Mouse (Mus musculus): ENCODE measurements at regions not wholly inside any gene's neighbourhood (a gene's known extent, or its start where the extent isn't known, plus 50 kb on each side); places are given as distances from the start of the nearest gene placed in this dataset.

DNA sequence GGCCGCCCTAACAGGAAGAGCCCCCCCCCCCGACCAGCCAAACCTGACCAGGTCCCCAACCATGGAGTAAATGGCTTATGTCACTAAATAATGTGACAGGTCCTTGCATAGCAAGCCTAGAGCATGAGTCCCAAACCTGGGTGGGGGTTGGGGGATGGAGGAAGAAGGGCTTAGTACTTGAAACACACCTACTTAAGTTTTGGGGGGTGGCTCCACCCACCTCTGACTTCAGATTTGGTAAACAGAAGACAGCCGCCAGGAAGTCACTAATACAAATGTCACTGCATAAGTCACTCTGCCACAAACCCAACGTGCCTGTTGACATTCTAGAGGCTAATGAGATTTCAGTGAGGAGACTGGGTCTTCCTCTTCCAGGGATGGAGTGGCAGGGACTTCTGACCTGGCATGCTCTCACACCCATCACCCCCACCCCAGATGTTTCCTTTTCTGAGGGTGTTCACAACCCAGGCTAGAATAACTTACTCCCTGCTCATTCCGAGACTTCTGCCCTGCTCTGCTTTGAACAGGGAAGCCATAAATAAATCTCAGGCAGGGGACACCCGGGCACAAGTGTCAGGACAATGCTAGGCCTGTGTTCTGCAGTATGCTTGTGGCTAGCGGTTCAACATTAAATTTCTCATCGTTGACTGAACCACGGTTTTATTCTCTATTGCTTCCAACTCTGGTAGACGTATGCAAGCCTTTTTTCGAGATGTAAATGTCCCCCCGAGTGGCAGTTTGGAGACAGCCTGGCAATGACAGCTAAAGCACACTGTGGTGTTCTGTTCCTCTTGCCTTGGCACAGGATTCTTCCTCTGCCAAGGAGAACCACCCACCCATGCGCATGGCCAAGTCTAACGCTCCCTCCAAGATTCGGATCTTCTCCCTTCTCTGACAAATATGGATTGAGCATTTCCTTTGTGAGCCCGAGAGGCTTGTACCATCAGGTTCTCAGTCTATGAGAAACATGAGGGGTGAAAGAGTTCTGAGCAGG is 161.6 kb upstream of the Dyrk2 start:
- no peak overlapping the region for H3K4me3 ChIP-seq (ENCODE audit: insufficient read depth, low read length)
- H3K4me1 ChIP-seq (ENCODE audit: control insufficient read depth, insufficient read depth, low read length), result no peaks in the 10 kb centered on the region
- H3K27ac ChIP-seq (ENCODE audit: insufficient read depth, low read length), result no peak overlapping the region
- no peak for TF ChIP-seq POLR2A (IDR thresholded peaks at IDR 0.05; ENCODE audit: low read depth, low read length)
- no peak for TF ChIP-seq CTCF (IDR thresholded peaks at IDR 0.05; ENCODE audit: borderline replicate concordance, insufficient read depth, low read length)

DNA sequence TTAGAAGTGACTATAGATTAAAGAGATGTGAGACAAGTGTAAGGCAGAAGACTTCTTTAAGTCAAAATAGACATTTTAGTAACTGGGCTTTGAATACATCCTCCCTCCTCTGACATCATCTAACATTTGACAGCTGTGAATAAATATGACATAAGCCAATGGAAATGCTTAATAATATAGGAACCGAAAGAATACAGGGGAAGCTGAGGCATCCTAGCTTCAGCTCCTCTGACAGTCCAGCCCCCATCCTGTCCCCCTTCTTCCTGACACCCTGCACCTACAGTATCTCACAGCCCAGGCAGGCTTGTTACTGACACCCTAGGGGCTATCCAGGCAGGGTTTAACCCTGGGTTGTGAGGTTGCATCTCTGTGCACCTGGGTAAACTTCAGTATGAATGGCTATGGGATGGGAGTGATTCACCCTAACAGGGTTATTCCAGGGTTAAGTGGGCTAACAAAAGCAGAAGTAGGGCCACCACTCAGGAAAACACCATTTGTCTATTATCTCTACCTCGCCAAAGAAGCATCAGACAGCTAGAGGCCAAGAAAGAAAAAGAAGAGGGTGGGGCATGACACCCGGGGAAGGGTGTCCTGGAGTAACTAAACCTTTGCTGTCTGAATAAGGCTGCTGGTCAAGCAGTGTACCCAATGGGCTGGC is 158.6 kb upstream of the Dyrk2 start:
- TF ChIP-seq POLR2A (IDR thresholded peaks at IDR 0.05; ENCODE audit: low read depth, low read length), result no peak
- no peak for TF ChIP-seq CTCF (IDR thresholded peaks at IDR 0.05; ENCODE audit: borderline replicate concordance, insufficient read depth, low read length)
- no peak overlapping the region for H3K27ac ChIP-seq (ENCODE audit: insufficient read depth, low read length)

DNA sequence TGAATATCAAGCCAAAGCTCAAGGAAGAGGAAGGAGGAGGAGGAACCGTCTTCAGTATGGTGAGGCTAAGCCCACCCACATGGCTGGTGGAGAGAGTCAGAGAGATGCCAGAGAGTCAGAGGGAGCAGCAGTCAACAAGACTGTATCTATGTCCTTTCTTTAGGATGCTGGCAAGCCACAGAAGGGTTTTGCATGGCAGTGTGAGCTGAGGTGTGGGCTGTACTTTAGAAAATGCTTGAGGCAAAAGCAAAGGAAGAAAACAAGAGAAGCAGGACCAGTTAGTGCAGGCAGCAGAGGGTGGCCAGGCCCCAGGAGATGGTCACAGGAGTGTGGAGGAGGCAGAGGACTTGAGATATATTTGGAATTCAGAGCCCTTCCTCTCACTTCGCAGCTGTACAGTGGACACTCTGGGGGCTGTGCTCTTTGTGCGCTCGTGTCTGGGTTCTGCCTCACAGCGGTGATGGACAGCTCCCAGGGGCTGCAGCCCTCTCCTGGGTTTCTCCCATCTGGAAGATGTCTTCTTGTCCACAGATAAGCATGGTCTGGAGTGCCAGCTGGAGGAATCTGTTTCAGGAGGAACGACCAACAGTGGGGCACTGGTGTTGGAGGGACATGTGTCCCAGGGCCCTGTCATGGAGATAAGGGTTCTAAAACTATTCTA is 157.4 kb upstream of the Dyrk2 start:
- no peaks in the 10 kb centered on the region for H3K4me1 ChIP-seq (ENCODE audit: control insufficient read depth, insufficient read depth, low read length)
- H3K27ac ChIP-seq (ENCODE audit: insufficient read depth, low read length), result no peak overlapping the region
- TF ChIP-seq POLR2A (IDR thresholded peaks at IDR 0.05; ENCODE audit: low read depth, low read length), result no peak
- H3K4me3 ChIP-seq (ENCODE audit: insufficient read depth, low read length), result no peak overlapping the region

More for the DNA sequence above, 158.6 kb upstream of the Dyrk2 start:
- H3K4me3 ChIP-seq (ENCODE audit: insufficient read depth, low read length), result no peak overlapping the region
- H3K4me1 ChIP-seq (ENCODE audit: control insufficient read depth, insufficient read depth, low read length), result no peaks in the 10 kb centered on the region

DNA sequence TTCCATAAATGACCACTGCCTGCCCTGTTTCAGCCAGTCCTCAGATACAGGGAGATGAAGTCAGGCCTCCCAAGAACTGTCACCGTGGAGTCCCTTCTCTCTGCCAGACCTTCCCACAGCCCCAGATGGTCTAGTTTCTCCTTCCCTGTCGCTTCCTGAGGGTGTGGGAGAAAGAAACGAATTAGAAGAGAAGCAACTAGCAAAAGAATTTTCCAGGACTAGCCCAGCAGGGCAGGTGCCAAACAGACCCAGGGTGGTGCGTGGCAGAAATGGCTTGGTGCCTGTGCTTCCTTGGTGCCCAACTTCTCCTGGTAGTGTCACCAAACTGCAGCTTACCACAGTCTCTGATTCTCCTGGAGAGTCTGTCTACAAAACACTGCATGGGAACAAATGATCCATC is 156.3 kb upstream of the Dyrk2 start:
- H3K27ac ChIP-seq (ENCODE audit: insufficient read depth, low read length), result no peak overlapping the region
- no peaks in the 10 kb centered on the region for H3K4me1 ChIP-seq (ENCODE audit: control insufficient read depth, insufficient read depth, low read length)
- TF ChIP-seq CTCF (IDR thresholded peaks at IDR 0.05; ENCODE audit: borderline replicate concordance, insufficient read depth, low read length) (no peak), POLR2A (IDR thresholded peaks at IDR 0.05; ENCODE audit: low read depth, low read length) (no peak)
- H3K4me3 ChIP-seq (ENCODE audit: insufficient read depth, low read length), result no peak overlapping the region

DNA sequence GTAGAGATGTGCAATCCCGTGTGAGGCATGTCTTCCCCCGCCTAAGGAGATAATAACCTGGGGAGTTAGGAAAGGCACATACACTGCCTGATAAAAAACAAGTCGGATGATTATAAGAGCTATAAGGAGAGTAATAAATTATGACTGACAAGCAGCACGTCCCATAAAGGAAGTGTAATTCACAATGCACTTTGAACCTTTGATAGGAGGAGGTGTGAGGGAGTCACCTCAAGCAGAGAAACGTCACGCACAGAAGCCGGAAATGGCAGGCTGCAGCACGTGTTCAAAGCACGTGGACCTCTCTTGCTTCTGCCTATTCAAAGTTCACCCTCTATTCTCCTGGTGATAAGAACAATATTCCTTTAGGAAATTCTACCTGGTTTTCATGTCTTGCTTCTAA is 154.4 kb upstream of the Dyrk2 start:
- no peak for TF ChIP-seq CTCF (IDR thresholded peaks at IDR 0.05; ENCODE audit: borderline replicate concordance, insufficient read depth, low read length)
- no peak for TF ChIP-seq POLR2A (IDR thresholded peaks at IDR 0.05; ENCODE audit: low read depth, low read length)

DNA sequence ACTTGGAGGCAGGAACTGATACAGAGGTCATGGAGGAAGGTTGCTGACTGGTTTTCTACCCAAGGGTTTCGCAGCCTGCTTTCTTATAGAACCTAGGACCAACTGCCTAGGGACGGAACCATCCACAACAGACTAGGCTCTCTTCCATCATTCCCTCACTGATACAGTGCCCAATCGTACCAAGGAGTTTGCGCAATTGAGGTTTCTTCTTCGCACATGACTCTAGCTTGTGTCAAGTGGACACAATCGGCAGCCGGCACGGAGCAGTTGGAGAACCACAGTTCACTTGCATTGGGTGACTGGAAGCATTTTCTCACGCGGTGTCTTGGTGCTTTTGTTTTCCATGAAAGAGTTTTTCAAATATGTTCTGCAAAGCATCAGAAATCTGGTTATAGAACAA is 149.1 kb upstream of the Dyrk2 start:
- TF ChIP-seq CTCF (IDR thresholded peaks at IDR 0.05; ENCODE audit: borderline replicate concordance, insufficient read depth, low read length) (no peak), POLR2A (IDR thresholded peaks at IDR 0.05; ENCODE audit: low read depth, low read length) (no peak)
- Histone ChIP-seq H3K4me3 (ENCODE audit: insufficient read depth, low read length) (no peak overlapping the region), H3K4me1 (ENCODE audit: control insufficient read depth, insufficient read depth, low read length) (peaks cover 8% of the 10 kb centered on the region), H3K27ac (ENCODE audit: insufficient read depth, low read length) (no peak overlapping the region)

More for the DNA sequence above, 154.4 kb upstream of the Dyrk2 start:
- Histone ChIP-seq H3K4me3 (ENCODE audit: insufficient read depth, low read length) (no peak overlapping the region), H3K27ac (ENCODE audit: insufficient read depth, low read length) (no peak overlapping the region), H3K4me1 (ENCODE audit: control insufficient read depth, insufficient read depth, low read length) (no peaks in the 10 kb centered on the region)

DNA sequence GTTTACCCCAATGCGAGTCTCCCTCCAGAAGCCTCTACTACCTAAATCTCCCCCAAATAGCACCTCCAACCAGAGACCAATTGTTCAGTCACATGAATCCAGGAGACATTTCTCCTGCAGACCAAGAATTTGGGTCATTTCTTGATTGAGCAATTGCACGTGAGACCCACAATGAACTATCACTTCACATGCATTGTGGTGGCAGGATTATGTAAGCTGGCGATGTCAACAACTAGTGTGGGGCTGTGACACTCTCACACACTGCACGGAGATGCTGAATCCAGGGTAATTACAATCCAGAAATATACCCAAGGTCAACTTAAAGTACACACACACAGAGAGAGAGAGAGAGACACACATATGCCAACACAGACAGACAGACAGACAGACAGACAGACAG is 148.5 kb upstream of the Dyrk2 start:
- Histone ChIP-seq H3K27ac (ENCODE audit: insufficient read depth, low read length) (no peak overlapping the region), H3K4me3 (ENCODE audit: insufficient read depth, low read length) (no peak overlapping the region), H3K4me1 (ENCODE audit: control insufficient read depth, insufficient read depth, low read length) (peaks cover 8% of the 10 kb centered on the region)
- TF ChIP-seq CTCF (IDR thresholded peaks at IDR 0.05; ENCODE audit: borderline replicate concordance, insufficient read depth, low read length) (no peak), POLR2A (IDR thresholded peaks at IDR 0.05; ENCODE audit: low read depth, low read length) (no peak)

DNA sequence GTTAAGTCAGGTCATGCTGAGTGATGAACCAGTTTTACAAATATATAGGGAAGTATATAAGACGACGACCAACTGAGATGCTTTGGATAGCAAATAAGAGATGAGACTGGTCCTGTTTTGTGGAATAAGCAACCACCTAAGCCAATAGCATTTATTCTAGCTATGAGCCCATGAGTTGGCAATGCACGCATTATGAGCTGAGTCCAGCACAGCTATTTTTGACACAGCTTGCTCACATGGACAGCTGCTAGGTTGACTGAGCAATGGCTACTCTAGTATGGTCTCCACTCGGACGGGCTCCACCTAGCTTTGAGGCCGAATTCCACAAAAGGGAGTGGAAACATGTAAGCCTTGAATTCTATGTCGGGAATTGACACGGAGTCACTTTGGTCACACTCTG is 146.1 kb upstream of the Dyrk2 start:
- Histone ChIP-seq H3K4me3 (ENCODE audit: insufficient read depth, low read length) (no peak overlapping the region), H3K4me1 (ENCODE audit: control insufficient read depth, insufficient read depth, low read length) (peaks cover 8% of the 10 kb centered on the region), H3K27ac (ENCODE audit: insufficient read depth, low read length) (no peak overlapping the region)
- TF ChIP-seq CTCF (IDR thresholded peaks at IDR 0.05; ENCODE audit: borderline replicate concordance, insufficient read depth, low read length) (no peak), POLR2A (IDR thresholded peaks at IDR 0.05; ENCODE audit: low read depth, low read length) (no peak)

DNA sequence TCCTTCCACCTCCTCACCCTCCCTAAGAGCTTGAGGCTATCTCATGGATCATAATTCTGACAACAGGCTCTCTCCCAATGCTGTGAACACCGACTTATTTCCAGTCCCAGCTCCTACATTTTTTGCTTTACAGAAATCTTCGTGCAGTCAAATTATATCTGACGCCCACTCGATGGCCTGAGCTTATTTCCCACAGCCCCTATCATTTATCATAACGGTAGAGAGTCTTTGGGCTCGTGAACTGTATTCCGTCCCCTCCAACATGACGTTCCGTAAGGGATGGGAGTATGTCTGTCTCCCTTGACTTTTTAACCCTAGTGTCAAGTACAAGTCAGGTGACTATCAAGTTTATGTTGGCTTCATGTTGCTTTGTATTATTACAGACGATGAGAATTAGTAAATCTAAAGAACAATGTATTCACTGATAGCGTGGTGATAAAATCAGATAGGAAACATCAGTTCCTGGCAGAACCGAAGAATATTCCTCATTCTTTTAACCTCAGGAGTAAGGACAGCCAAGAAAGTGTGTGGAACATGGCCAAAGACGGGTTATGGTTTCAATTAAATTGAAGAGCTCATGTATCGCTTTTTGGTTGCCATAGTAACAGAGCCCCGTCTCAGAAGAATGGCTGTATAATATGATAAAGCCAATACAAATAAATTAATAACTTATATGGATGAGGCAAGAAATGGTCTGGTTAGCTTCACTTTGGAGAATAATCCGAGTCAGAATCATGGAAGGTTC is 145.5 kb upstream of the Dyrk2 start:
- Histone ChIP-seq H3K27ac (ENCODE audit: insufficient read depth, low read length) (peak overlapping the region; percentile 68; the same call in 1 of the 2 replicates), H3K4me1 (ENCODE audit: control insufficient read depth, insufficient read depth, low read length) (peaks cover 8% of the 10 kb centered on the region), H3K4me3 (ENCODE audit: insufficient read depth, low read length) (no peak overlapping the region)
- TF ChIP-seq POLR2A (IDR thresholded peaks at IDR 0.05; ENCODE audit: low read depth, low read length), result no peak
- TF ChIP-seq CTCF (IDR thresholded peaks at IDR 0.05; ENCODE audit: borderline replicate concordance, insufficient read depth, low read length), result no peak

Data from embryonic fibroblast, embryonic 13.5 days (primary cell).